Mouse (Mus musculus) cerebellum, adult (tissue): ENCODE results near the gene Gm49405.

Source experiments
- ATAC-seq: cut with Nextera tagmentation; 2 replicates; pipeline ENCODE4 v1.9.2; 2017; ENCODE audit warnings: mild to moderate bottlenecking, moderate library complexity, mixed read lengths; ENCODE audit not compliant: insufficient number of reproducible peaks, low FRiP score, low TSS enrichment

Gm49405 gene

GRCm38 (mm10) chr19:3985261-3985681 lies 15.2 kb upstream of the Gm49405 start:
- no peak for ATAC-seq

GRCm38 (mm10) chr19:3986334-3986733 lies 14.1 kb upstream of the Gm49405 start, which contains the start of gene Acy3:
Gene Acy3 (plus strand): TSS chr19:3986570.
- no peak for ATAC-seq

GRCm38 (mm10) chr19:3988066-3988465 lies 12.4 kb upstream of the Gm49405 start:
- ATAC-seq, result no peak

GRCm38 (mm10) chr19:3988750-3989149 lies 11.7 kb upstream of the Gm49405 start:
- no peak for ATAC-seq

- ATAC-seq, result no peak
Observed at GRCm38 (mm10) chr19:3990804-3991203, 9.6 kb upstream of the Gm49405 start.

GRCm38 (mm10) chr19:3991562-3991961 lies 8.9 kb upstream of the Gm49405 start:
- no peak for ATAC-seq

- ATAC-seq, result no peak
Observed at GRCm38 (mm10) chr19:3991966-3992365, 8.5 kb upstream of the Gm49405 start.

- no peak for ATAC-seq
Observed at GRCm38 (mm10) chr19:3992416-3992815, 8.0 kb upstream of the Gm49405 start, which contains the start of gene Tbx10. Gene Tbx10 (plus strand): TSS chr19:3992752.

- no peak for ATAC-seq
Observed at GRCm38 (mm10) chr19:3994932-3995331, 5.5 kb upstream of the Gm49405 start.

- no peak for ATAC-seq
Observed at GRCm38 (mm10) chr19:3995505-3995904, 4.9 kb upstream of the Gm49405 start.

GRCm38 (mm10) chr19:3996106-3996505 lies 4.3 kb upstream of the Gm49405 start:
- no peak for ATAC-seq

GRCm38 (mm10) chr19:3996747-3997146 lies 3.7 kb upstream of the Gm49405 start:
- ATAC-seq, result no peak

GRCm38 (mm10) chr19:3997231-3997630 lies 3.2 kb upstream of the Gm49405 start:
- no peak for ATAC-seq

- no peak for ATAC-seq
Observed at GRCm38 (mm10) chr19:3998335-3998734, 2.1 kb upstream of the Gm49405 start.

- ATAC-seq, result no peak
Observed at GRCm38 (mm10) chr19:3999121-3999730, 1.2 kb upstream of the Gm49405 start.

- ATAC-seq, result no peak
Observed at GRCm38 (mm10) chr19:4000949-4001525, 611 bp downstream of the Gm49405 start.

- no peak for ATAC-seq
Observed at GRCm38 (mm10) chr19:4001752-4002151, 1.3 kb downstream of the Gm49405 start.

GRCm38 (mm10) chr19:4003112-4003511 lies 2.7 kb downstream of the Gm49405 start, which contains the start of gene Doc2g:
Gene Doc2g (plus strand): TSS chr19:4003313.
- ATAC-seq, result no peak

- no peak for ATAC-seq
Observed at GRCm38 (mm10) chr19:4003641-4004040, 3.2 kb downstream of the Gm49405 start.

- no peak for ATAC-seq
Observed at GRCm38 (mm10) chr19:4004331-4004730, 3.9 kb downstream of the Gm49405 start.

GRCm38 (mm10) chr19:4005091-4005490 lies 4.7 kb downstream of the Gm49405 start:
- no peak for ATAC-seq

- no peak for ATAC-seq
Observed at GRCm38 (mm10) chr19:4005971-4006370, 5.5 kb downstream of the Gm49405 start.
